Mouse (Mus musculus) layer of hippocampus, adult 9-10 months (tissue): ENCODE results near the gene Itga3.

Experiments
- DNase-seq: peaks from one replicate; pipeline ENCODE4 v3.0.0; 2022; ENCODE audit warnings: low spot score

Gene Itga3

GRCm38 (mm10) chr11:95004136-95004936 is 72.3 kb downstream of the Itga3 start:
- DNase-seq, result no peak

- no peak for DNase-seq
These were observed 73.9 kb downstream of the Itga3 start for GRCm38 (mm10) chr11:95002705-95003104.

GRCm38 (mm10) chr11:95001584-95002347 is 74.8 kb downstream of the Itga3 start:
- DNase-seq, result no peak

- no peak for DNase-seq
These were observed 75.5 kb downstream of the Itga3 start for GRCm38 (mm10) chr11:95001058-95001457.

- no peak for DNase-seq
These were observed 76.1 kb downstream of the Itga3 start for GRCm38 (mm10) chr11:95000548-95000947.

GRCm38 (mm10) chr11:95000128-95000527 is 76.5 kb downstream of the Itga3 start:
- DNase-seq, result no peak

GRCm38 (mm10) chr11:94998041-94998531 is 78.5 kb downstream of the Itga3 start:
- DNase-seq, result no peak

GRCm38 (mm10) chr11:94997596-94997995 is 79.0 kb downstream of the Itga3 start:
- no peak for DNase-seq

GRCm38 (mm10) chr11:94996984-94997383 is 79.6 kb downstream of the Itga3 start:
- DNase-seq, result no peak

GRCm38 (mm10) chr11:94996101-94996500 is 80.5 kb downstream of the Itga3 start:
- no peak for DNase-seq

GRCm38 (mm10) chr11:94994947-94995772 is 81.4 kb downstream of the Itga3 start:
- DNase-seq, result no peak
